Mouse (Mus musculus): ENCODE results near the gene Cdh4. TPM values are rescaled to one million over a fixed set of nuclear protein-coding genes. Genes with fewer than 3 reads are reported as not detected.

Gene Cdh4
- polyA plus RNA-seq, 1 experiment from 2014 or later, result 37.5 TPM

- Histone ChIP-seq H3K4me3 (no peak overlapping the region), H3K4me1 (replicated peaks) (peaks cover 17% of the 10 kb centered on the region), H3K36me3 (no peaks in the 10 kb centered on the region), H3K9ac (no peak overlapping the region), H3K4me2 (no peak overlapping the region), H3K9me3 (no peaks in the 10 kb centered on the region), H3K27ac (no peak overlapping the region), H3K27me3 (no peaks in the 10 kb centered on the region)
- no peak for ATAC-seq (ENCODE audit: low FRiP score)
- 20% methylated on average over 6 of the region's 6 CpGs for WGBS
These were observed 387.7 kb downstream of the Cdh4 start for GRCm38 (mm10) chr2:179829972-179830371.

GRCm38 (mm10) chr2:179834892-179835291 is 392.7 kb downstream of the Cdh4 start:
- H3K27ac ChIP-seq, result no peak overlapping the region
- no peak overlapping the region for H3K9ac ChIP-seq
- H3K27me3 ChIP-seq, result no peaks in the 10 kb centered on the region
- H3K36me3 ChIP-seq, result no peaks in the 10 kb centered on the region
- no peak overlapping the region for H3K4me3 ChIP-seq
- H3K4me1 ChIP-seq (replicated peaks), result peaks cover 37% of the 10 kb centered on the region
- no peaks in the 10 kb centered on the region for H3K9me3 ChIP-seq
- 53% methylated on average over 9 of the region's 9 CpGs for WGBS
- no peak for ATAC-seq (ENCODE audit: low FRiP score)
- H3K4me2 ChIP-seq, result no peak overlapping the region

GRCm38 (mm10) chr2:179835570-179835969 is 393.3 kb downstream of the Cdh4 start:
- 41% methylated on average over 7 of the region's 7 CpGs for WGBS
- H3K4me2 ChIP-seq, result no peak overlapping the region
- peaks cover 37% of the 10 kb centered on the region for H3K4me1 ChIP-seq (replicated peaks)
- no peak overlapping the region for H3K4me3 ChIP-seq
- H3K36me3 ChIP-seq, result no peaks in the 10 kb centered on the region
- H3K9ac ChIP-seq, result 0 out of 2 replicates have a peak overlapping the region, but pooled peaks have one; percentile 25
- H3K9me3 ChIP-seq, result no peaks in the 10 kb centered on the region
- no peaks in the 10 kb centered on the region for H3K27me3 ChIP-seq
- no peak overlapping the region for H3K27ac ChIP-seq
- no peak for ATAC-seq (ENCODE audit: low FRiP score)

GRCm38 (mm10) chr2:179837186-179837585 is 395.0 kb downstream of the Cdh4 start:
- Histone ChIP-seq H3K4me1 (replicated peaks) (peaks cover 38% of the 10 kb centered on the region), H3K36me3 (no peaks in the 10 kb centered on the region), H3K4me2 (no peak overlapping the region), H3K9me3 (no peaks in the 10 kb centered on the region), H3K27me3 (no peaks in the 10 kb centered on the region), H3K4me3 (no peak overlapping the region), H3K9ac (0 out of 2 replicates have a peak overlapping the region, but pooled peaks have one; percentile 2), H3K27ac (peak overlapping the region; percentile 73)
- WGBS, result 57% methylated on average over 10 of the region's 10 CpGs
- no peak for ATAC-seq (ENCODE audit: low FRiP score)

- H3K9me3 ChIP-seq, result no peaks in the 10 kb centered on the region
- no peaks in the 10 kb centered on the region for H3K36me3 ChIP-seq
- peaks cover 47% of the 10 kb centered on the region for H3K4me1 ChIP-seq (replicated peaks)
- no peak for ATAC-seq (ENCODE audit: low FRiP score)
- WGBS, result 74% methylated on average over 7 of the region's 7 CpGs
- no peak overlapping the region for H3K9ac ChIP-seq
- no peak overlapping the region for H3K4me2 ChIP-seq
- 0 out of 2 replicates have a peak overlapping the region, but pooled peaks have one; percentile 13 for H3K27ac ChIP-seq
- no peak overlapping the region for H3K4me3 ChIP-seq
- H3K27me3 ChIP-seq, result no peaks in the 10 kb centered on the region
These were observed 395.8 kb downstream of the Cdh4 start for GRCm38 (mm10) chr2:179838036-179838435.

- Histone ChIP-seq H3K27ac (peak overlapping the region; percentile 69), H3K4me2 (no peak overlapping the region), H3K36me3 (no peaks in the 10 kb centered on the region), H3K9me3 (no peaks in the 10 kb centered on the region), H3K4me1 (replicated peaks) (peaks cover 48% of the 10 kb centered on the region), H3K4me3 (no peak overlapping the region), H3K27me3 (no peaks in the 10 kb centered on the region), H3K9ac (no peak overlapping the region)
- peak; percentile 67 for ATAC-seq (ENCODE audit: low FRiP score)
- 64% methylated on average over 12 of the region's 12 CpGs for WGBS
These were observed 400.6 kb downstream of the Cdh4 start for GRCm38 (mm10) chr2:179842610-179843389.

GRCm38 (mm10) chr2:179849732-179850131 is 407.5 kb downstream of the Cdh4 start:
- no peak for ATAC-seq (ENCODE audit: low FRiP score)
- H3K4me1 ChIP-seq (replicated peaks), result peaks cover 81% of the 10 kb centered on the region
- no peak overlapping the region for H3K4me2 ChIP-seq
- no peaks in the 10 kb centered on the region for H3K27me3 ChIP-seq
- H3K27ac ChIP-seq, result peak overlapping the region; percentile 82
- H3K9ac ChIP-seq, result peak overlapping the region; percentile 53; the same call in 1 of the 2 replicates
- H3K36me3 ChIP-seq, result no peaks in the 10 kb centered on the region
- WGBS, result 18% methylated on average over 9 of the region's 9 CpGs
- no peak overlapping the region for H3K4me3 ChIP-seq
- H3K9me3 ChIP-seq, result no peaks in the 10 kb centered on the region

GRCm38 (mm10) chr2:179852169-179852568 is 409.9 kb downstream of the Cdh4 start:
- H3K4me1 ChIP-seq (replicated peaks), result peaks cover 88% of the 10 kb centered on the region
- H3K36me3 ChIP-seq, result no peaks in the 10 kb centered on the region
- peak overlapping the region; percentile 55 for H3K9ac ChIP-seq
- ATAC-seq (ENCODE audit: low FRiP score), result no peak
- 80% methylated on average over 10 of the region's 10 CpGs for WGBS
- H3K9me3 ChIP-seq, result no peaks in the 10 kb centered on the region
- peak overlapping the region; percentile 81 for H3K27ac ChIP-seq
- no peak overlapping the region for H3K4me2 ChIP-seq
- H3K27me3 ChIP-seq, result no peaks in the 10 kb centered on the region
- no peak overlapping the region for H3K4me3 ChIP-seq

GRCm38 (mm10) chr2:179852862-179853261 is 410.6 kb downstream of the Cdh4 start:
- Histone ChIP-seq H3K4me1 (replicated peaks) (peaks cover 89% of the 10 kb centered on the region), H3K27ac (peak overlapping the region; percentile 81), H3K9ac (peak overlapping the region; percentile 55), H3K27me3 (no peaks in the 10 kb centered on the region), H3K4me3 (no peak overlapping the region), H3K36me3 (no peaks in the 10 kb centered on the region), H3K9me3 (no peaks in the 10 kb centered on the region), H3K4me2 (no peak overlapping the region)
- ATAC-seq (ENCODE audit: low FRiP score), result peak; percentile 55
- 31% methylated on average over 11 of the region's 11 CpGs for WGBS

- Histone ChIP-seq H3K9me3 (no peaks in the 10 kb centered on the region), H3K27me3 (0 out of 2 replicates have a peak, but pooled peaks cover 3% of the 10 kb centered on the region), H3K4me3 (no peak overlapping the region), H3K9ac (no peak overlapping the region), H3K27ac (peak overlapping the region; percentile 81), H3K4me1 (replicated peaks) (peaks cover 86% of the 10 kb centered on the region), H3K4me2 (no peak overlapping the region), H3K36me3 (no peaks in the 10 kb centered on the region)
- 0 out of 2 replicates have a peak, but pooled peaks have one; percentile 44 for ATAC-seq (ENCODE audit: low FRiP score)
- 32% methylated on average over 10 of the region's 10 CpGs for WGBS
These were observed 411.7 kb downstream of the Cdh4 start for GRCm38 (mm10) chr2:179853892-179854291.

- Histone ChIP-seq H3K4me3 (no peak overlapping the region), H3K27ac (no peak overlapping the region), H3K9ac (0 out of 2 replicates have a peak overlapping the region, but pooled peaks have one; percentile 19), H3K4me2 (no peak overlapping the region), H3K4me1 (replicated peaks) (peaks cover 56% of the 10 kb centered on the region), H3K27me3 (0 out of 2 replicates have a peak, but pooled peaks cover 3% of the 10 kb centered on the region), H3K36me3 (no peaks in the 10 kb centered on the region), H3K9me3 (no peaks in the 10 kb centered on the region)
- 63% methylated on average over 4 of the region's 4 CpGs for WGBS
- ATAC-seq (ENCODE audit: low FRiP score), result no peak
These were observed 414.9 kb downstream of the Cdh4 start for GRCm38 (mm10) chr2:179857086-179857485.

GRCm38 (mm10) chr2:179862676-179863075 is 420.4 kb downstream of the Cdh4 start:
- Histone ChIP-seq H3K4me2 (no peak overlapping the region), H3K4me1 (replicated peaks) (peaks cover 5% of the 10 kb centered on the region; the same call in 1 of the 2 replicates), H3K27ac (no peak overlapping the region), H3K36me3 (no peaks in the 10 kb centered on the region), H3K9ac (no peak overlapping the region), H3K27me3 (0 out of 2 replicates have a peak, but pooled peaks cover 3% of the 10 kb centered on the region), H3K4me3 (no peak overlapping the region), H3K9me3 (no peaks in the 10 kb centered on the region)
- WGBS, result 70% methylated on average over 3 of the region's 3 CpGs
- ATAC-seq (ENCODE audit: low FRiP score), result no peak
